Mouse (Mus musculus) embryonic facial prominence, embryonic 11.5 days (tissue): ENCODE data around the gene Abca9. TPM values are rescaled to one million over a fixed set of nuclear protein-coding genes. Genes with fewer than 3 reads are reported as not detected.

Experiments used
- ATAC-seq: fragments of 200-750 bp; cut with Nextera tagmentation; replicated peaks from 2 replicates; pipeline ENCODE4 v1.8.0; 2017; ENCODE audit warnings: low read depth; ENCODE audit not compliant: insufficient number of reproducible peaks, low FRiP score, low TSS enrichment
- DNase-seq: peaks from one replicate; pipeline ENCODE4 v3.0.0-alpha.2; 2015; ENCODE audit warnings: low spot score
- H3K27ac ChIP-seq: fragments of 300-500 bp; sonication (generic); replicated peaks from 2 replicates; pipeline ENCODE4 v1.5.1; 2014; ENCODE audit warnings: mild to moderate bottlenecking, low read depth, low read length, control low read depth
- H3K27me3 ChIP-seq: fragments of 300-500 bp; sonication (generic); 2 replicates; pipeline ENCODE4 v1.6.1; 2014; ENCODE audit warnings: mild to moderate bottlenecking, low read length, moderate library complexity, mixed read lengths; ENCODE audit not compliant: control insufficient read depth, insufficient read depth
- H3K36me3 ChIP-seq: fragments of 300-500 bp; sonication (generic); replicated peaks from 2 replicates; pipeline ENCODE4 v1.6.1; 2014; ENCODE audit warnings: low read depth, mild to moderate bottlenecking, low read length, moderate library complexity, mixed read lengths; ENCODE audit not compliant: control insufficient read depth, insufficient read depth
- H3K4me1 ChIP-seq: fragments of 300-500 bp; sonication (generic); 2 replicates; pipeline ENCODE4 v1.6.1; 2014; ENCODE audit warnings: low read length, mixed read lengths; ENCODE audit not compliant: control insufficient read depth, insufficient read depth
- H3K4me2 ChIP-seq: fragments of 300-500 bp; sonication (generic); 2 replicates; pipeline ENCODE4 v1.6.1; 2014; ENCODE audit warnings: low read depth, mild to moderate bottlenecking, control low read depth, low read length, moderate library complexity
- H3K4me3 ChIP-seq: fragments of 300-500 bp; sonication (generic); 2 replicates; pipeline ENCODE4 v1.5.1; 2014; ENCODE audit warnings: low read depth, low read length, control low read depth
- H3K9ac ChIP-seq: fragments of 300-500 bp; sonication (generic); replicated peaks from 2 replicates; pipeline ENCODE4 v1.6.1; 2014; ENCODE audit warnings: mild to moderate bottlenecking, control low read depth, low read length
- H3K9me3 ChIP-seq: fragments of 300-500 bp; sonication (generic); replicated peaks from 2 replicates; pipeline ENCODE4 v1.6.1; 2016; ENCODE audit warnings: mild to moderate bottlenecking, low read length, inconsistent platforms, mixed read lengths; ENCODE audit not compliant: control insufficient read depth
- WGBS: fragments of 180-500 bp; shearing (Covaris S2); extraction: QIAGEN DNeasy Blood & Tissue Kit; methylation state at CpG from one replicate; pipeline ENCODE4 v1.1.7; 2014; 5-methylcytosine and 5-hydroxymethylcytosine counted together
- polyA plus RNA-seq: library from polyadenylated mRNA; unstranded; fragments of >200 nt; fragmentation: Nextera tagmentation; extraction: Ambion mirVana; gene quantifications from 2 replicates; pipeline ENCODE4 v1.2.1, GENCODE M21; 2014

Gene Abca9
- polyA plus RNA-seq, 1 experiment from 2014 or later: 2.6 TPM

DNA sequence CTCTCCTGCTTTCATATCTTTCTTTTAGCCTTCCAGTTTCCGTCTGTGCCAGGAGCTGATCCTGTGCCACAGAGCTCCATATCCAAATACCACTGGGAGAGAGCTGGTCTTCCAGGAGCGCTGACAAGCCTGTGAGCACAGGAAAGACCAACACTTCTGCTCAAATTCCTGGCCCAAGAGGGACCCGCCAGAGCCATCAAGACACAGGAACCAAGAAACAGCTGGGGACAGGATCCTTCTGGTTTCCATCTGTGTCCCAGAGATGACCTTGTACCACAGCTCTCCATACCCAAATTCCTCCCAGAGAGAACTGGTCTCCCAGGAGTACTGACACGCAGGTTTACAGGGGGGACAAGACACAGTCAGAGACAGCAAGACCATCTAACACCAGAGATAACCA is 69.1 kb downstream of the Abca9 start:
- H3K4me2 ChIP-seq: no peak overlapping the region
- no peaks in the 10 kb centered on the region for H3K4me1 ChIP-seq
- no peak overlapping the region for H3K27ac ChIP-seq
- H3K36me3 ChIP-seq: no peaks in the 10 kb centered on the region
- H3K9ac ChIP-seq: no peak overlapping the region
- no peak overlapping the region for H3K4me3 ChIP-seq
- WGBS: 63% methylated on average over 4 of the region's 4 CpGs
- no peaks in the 10 kb centered on the region for H3K27me3 ChIP-seq
- H3K9me3 ChIP-seq: no peaks in the 10 kb centered on the region
- no peak for ATAC-seq
- DNase-seq: no peak

DNA sequence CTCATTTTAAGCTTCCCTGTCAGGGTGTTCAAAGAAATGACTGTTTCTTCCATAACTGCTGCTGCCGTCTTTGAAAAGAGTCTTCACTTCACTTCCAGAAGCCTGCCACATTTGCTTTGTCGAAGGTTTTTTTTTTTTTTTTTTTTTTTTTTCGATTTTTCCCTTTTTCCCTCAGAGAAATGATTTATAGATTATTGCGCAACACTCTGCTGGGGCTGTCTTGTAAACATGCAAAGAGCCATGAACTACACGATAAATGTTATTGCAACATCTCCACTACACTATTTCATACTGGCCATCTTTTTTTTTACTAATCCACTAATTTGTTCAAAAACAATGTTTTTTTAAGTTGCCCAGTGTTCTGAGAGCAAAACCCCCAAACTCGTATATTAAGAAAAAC is 70.5 kb downstream of the Abca9 start:
- H3K36me3 ChIP-seq: no peaks in the 10 kb centered on the region
- 75% methylated on average over 6 of the region's 6 CpGs for WGBS
- ATAC-seq (no peak), DNase-seq (no peak)
- no peak overlapping the region for H3K27ac ChIP-seq
- no peak overlapping the region for H3K4me2 ChIP-seq
- no peaks in the 10 kb centered on the region for H3K9me3 ChIP-seq
- no peak overlapping the region for H3K9ac ChIP-seq
- no peaks in the 10 kb centered on the region for H3K4me1 ChIP-seq
- H3K27me3 ChIP-seq: no peaks in the 10 kb centered on the region
- H3K4me3 ChIP-seq: no peak overlapping the region

- DNase-seq (no peak), ATAC-seq (no peak)
- no peaks in the 10 kb centered on the region for H3K36me3 ChIP-seq
- 86% methylated on average over 5 of the region's 5 CpGs for WGBS
- H3K4me3 ChIP-seq: no peak within 1 kb of the TSS
- no peaks in the 10 kb centered on the region for H3K4me1 ChIP-seq
- H3K27me3 ChIP-seq: no peaks in the 10 kb centered on the region
- H3K9me3 ChIP-seq: no peaks in the 10 kb centered on the region
- no peak within 1 kb of the TSS for H3K9ac ChIP-seq
- no peak within 1 kb of the TSS for H3K4me2 ChIP-seq
- no peak within 1 kb of the TSS for H3K27ac ChIP-seq
These were observed 72.1 kb downstream of the Abca9 start, which contains the start of gene Abca8a for GRCm38 (mm10) chr11:110095858-110096257. Abca8a (minus strand) TSS chr11:110095978.

DNA sequence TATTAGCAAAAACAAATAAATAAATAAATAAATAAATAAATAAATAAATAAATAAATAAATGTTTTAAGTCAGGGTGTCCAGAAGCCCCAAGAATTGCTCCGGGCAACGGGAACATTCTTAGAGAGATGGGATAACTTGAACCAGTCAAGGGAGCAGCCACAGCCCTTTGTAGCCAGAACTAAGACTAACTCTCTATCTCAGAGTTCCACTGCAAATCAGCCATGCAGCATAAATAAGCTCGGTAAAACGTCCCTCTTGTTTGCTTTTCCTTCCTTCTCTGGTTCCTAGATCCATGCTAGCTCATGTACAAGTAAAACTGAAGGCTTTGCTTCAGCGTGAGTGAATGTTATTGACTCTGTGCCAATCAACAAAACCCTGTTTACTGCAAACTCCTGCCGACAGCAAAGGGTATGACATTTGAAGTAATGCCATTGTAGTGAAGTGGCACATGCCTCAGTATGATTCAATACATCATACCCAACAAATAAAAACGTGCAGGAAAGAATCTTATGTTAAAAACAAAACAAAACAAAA is 73.1 kb downstream of the Abca9 start:
- no peak overlapping the region for H3K9ac ChIP-seq
- H3K4me2 ChIP-seq: no peak overlapping the region
- H3K4me3 ChIP-seq: no peak overlapping the region
- ATAC-seq: no peak
- no peak for DNase-seq
- no peaks in the 10 kb centered on the region for H3K27me3 ChIP-seq
- WGBS: 81% methylated on average over 7 of the region's 7 CpGs
- H3K36me3 ChIP-seq: no peaks in the 10 kb centered on the region
- no peaks in the 10 kb centered on the region for H3K4me1 ChIP-seq
- H3K27ac ChIP-seq: no peak overlapping the region
- no peaks in the 10 kb centered on the region for H3K9me3 ChIP-seq

DNA sequence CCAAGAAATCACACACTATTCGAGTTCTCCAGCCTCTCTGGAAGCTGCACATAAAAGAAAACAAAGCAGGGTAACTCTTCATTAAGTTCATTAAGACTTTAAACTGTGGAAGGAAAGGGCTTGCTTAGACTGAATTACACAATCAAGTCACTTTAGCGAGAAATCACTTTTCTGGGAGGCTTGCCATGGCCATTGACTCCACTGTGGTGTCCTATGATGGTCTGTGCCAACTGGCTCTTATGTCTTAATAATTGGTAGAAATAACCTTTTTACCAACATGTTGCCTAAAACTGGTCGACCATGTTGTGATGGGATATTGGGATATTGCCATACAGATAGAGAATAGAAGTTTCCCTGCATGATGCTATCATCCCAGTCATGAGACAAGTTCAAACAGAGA is 73.8 kb downstream of the Abca9 start:
- DNase-seq: no peak
- 75% methylated on average over 3 of the region's 3 CpGs for WGBS
- ATAC-seq: no peak

GRCm38 (mm10) chr11:110091328-110091727 is 76.7 kb downstream of the Abca9 start:
- Histone ChIP-seq H3K4me3 (no peak overlapping the region), H3K4me2 (no peak overlapping the region), H3K27ac (no peak overlapping the region), H3K9ac (no peak overlapping the region), H3K27me3 (no peaks in the 10 kb centered on the region), H3K4me1 (no peaks in the 10 kb centered on the region), H3K36me3 (no peaks in the 10 kb centered on the region), H3K9me3 (no peaks in the 10 kb centered on the region)
- 81% methylated on average over 2 of the region's 2 CpGs for WGBS
- ATAC-seq: no peak
- no peak for DNase-seq

More for the DNA sequence above, 73.8 kb downstream of the Abca9 start:
- no peak overlapping the region for H3K4me2 ChIP-seq
- no peaks in the 10 kb centered on the region for H3K27me3 ChIP-seq
- no peaks in the 10 kb centered on the region for H3K4me1 ChIP-seq
- no peaks in the 10 kb centered on the region for H3K9me3 ChIP-seq
- no peaks in the 10 kb centered on the region for H3K36me3 ChIP-seq
- H3K4me3 ChIP-seq: no peak overlapping the region
- no peak overlapping the region for H3K9ac ChIP-seq
- no peak overlapping the region for H3K27ac ChIP-seq

DNA sequence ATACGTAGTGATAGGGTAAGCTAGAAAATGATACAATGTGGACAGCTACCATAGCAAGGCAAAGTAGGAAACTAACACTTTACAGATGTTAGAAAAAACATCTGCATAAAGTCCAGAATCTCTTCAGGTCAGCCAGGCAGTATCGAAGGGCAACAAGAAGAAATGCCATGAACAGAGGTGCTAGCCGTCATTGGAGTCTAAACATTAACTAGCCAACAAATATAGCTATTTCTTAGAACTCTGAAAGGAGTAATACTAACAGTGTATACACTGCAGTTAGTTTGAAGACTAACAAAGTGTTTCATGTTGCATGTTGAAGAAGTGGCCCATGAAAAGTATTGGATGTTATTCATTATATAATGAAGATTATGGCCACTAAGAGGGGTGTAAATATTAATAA is 95.8 kb downstream of the Abca9 start:
- Histone ChIP-seq H3K9me3 (no peaks in the 10 kb centered on the region), H3K27me3 (no peaks in the 10 kb centered on the region), H3K4me2 (no peak overlapping the region), H3K4me3 (no peak overlapping the region), H3K27ac (no peak overlapping the region), H3K4me1 (no peaks in the 10 kb centered on the region), H3K9ac (no peak overlapping the region), H3K36me3 (no peaks in the 10 kb centered on the region)
- DNase-seq: no peak
- WGBS: 79% methylated on average over 3 of the region's 3 CpGs
- ATAC-seq: no peak

DNA sequence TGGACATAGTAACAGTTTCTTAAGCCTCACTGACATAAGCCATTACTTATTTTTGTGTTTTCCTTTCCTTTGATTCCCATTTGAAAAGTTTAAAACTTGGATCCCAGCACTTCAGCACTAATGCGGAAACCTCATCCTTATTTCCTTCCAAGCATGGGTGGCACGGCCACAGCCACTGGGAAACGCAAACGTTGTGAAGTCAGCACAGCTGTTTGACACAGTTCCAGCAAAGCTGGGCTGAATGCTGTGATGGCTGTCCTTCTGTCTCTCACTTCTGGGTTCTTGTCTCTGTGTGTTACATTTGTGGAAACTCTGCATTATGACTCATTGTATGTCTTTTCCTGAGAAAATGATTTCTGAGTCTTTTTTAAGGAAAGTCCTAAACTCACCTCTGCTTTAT is 107.0 kb downstream of the Abca9 start:
- no peaks in the 10 kb centered on the region for H3K36me3 ChIP-seq
- no peaks in the 10 kb centered on the region for H3K4me1 ChIP-seq
- no peak overlapping the region for H3K4me2 ChIP-seq
- H3K27me3 ChIP-seq: no peaks in the 10 kb centered on the region
- H3K9ac ChIP-seq: no peak overlapping the region
- no peaks in the 10 kb centered on the region for H3K9me3 ChIP-seq
- DNase-seq (no peak), ATAC-seq (no peak)
- whole genome bisulfite sequencing: 55% methylated on average over 4 of the region's 4 CpGs
- H3K27ac ChIP-seq: no peak overlapping the region
- H3K4me3 ChIP-seq: no peak overlapping the region
